Mouse (Mus musculus): ENCODE measurements around the gene Nrd1. TPM values are rescaled to one million over a fixed set of nuclear protein-coding genes. Genes with fewer than 3 reads are reported as not detected.

The Nrd1 gene
- polyA plus RNA-seq, 1 experiment from 2014 or later: 61.3 TPM

DNA sequence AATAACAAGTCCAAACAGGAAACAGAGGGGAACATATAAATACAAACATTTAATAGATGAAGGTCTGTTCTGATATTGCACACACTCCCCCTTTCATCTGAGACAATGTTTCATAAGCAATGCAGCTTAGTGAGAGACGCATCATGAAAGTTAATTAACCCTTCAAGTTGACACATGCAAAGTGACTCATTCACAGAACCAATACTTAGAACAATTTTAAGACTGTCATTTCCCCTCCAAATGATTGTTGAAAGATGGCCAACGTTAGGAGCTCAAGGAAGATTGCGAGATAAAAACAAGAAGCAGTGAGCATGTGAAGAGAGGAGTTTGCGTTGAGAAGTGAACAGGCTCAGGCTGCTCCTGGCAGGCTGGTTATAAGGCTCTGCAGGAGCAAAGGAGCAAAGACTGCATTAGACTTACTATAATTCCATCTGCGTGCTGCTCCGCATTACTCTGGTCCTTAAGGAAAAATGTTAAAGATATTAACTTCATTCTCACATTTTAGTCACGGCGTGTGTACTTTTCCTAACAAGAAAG, 90.9 kb downstream of the Nrd1 start:
- WGBS: 95% methylated on average over 8 of the region's 8 CpGs
- H3K36me3 ChIP-seq (ENCODE audit: control insufficient read depth, insufficient read depth, low read length): no peaks in the 10 kb centered on the region
- ATAC-seq (ENCODE audit: insufficient read depth, low FRiP score, low TSS enrichment) (no peak), DNase-seq (ENCODE audit: low spot score) (no peak)
- H3K27me3 ChIP-seq (ENCODE audit: control insufficient read depth, insufficient read depth, low read length): no peaks in the 10 kb centered on the region
- H3K4me3 ChIP-seq (ENCODE audit: low read depth, low read length): no peak overlapping the region
- no peak overlapping the region for H3K27ac ChIP-seq (ENCODE audit: low read depth, low read length)
- no peak overlapping the region for H3K9ac ChIP-seq (ENCODE audit: low read length)
- H3K9me3 ChIP-seq (ENCODE audit: control insufficient read depth, low read length): no peaks in the 10 kb centered on the region
- no peak overlapping the region for H3K4me2 ChIP-seq (ENCODE audit: low read depth)
- H3K4me1 ChIP-seq (ENCODE audit: control insufficient read depth, insufficient read depth, low read length): no peaks in the 10 kb centered on the region

DNA sequence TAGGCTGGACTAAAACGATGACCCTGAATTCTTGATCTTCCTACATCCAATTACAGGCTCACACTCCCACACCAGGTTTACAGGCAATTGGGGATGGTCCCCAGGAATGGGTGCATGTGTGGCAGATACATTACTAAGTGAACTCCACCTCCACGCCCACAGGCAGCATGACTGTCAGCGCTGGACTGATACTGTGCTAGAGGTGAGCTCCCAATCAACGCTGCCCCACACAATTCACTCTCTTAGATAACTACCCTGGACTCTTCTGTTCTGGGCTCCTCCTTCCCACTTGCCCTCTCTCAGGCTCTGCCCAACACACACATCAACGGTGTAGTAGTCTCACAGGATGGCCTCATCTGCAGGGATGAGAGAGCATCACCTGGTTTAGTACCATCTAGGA, 91.9 kb downstream of the Nrd1 start:
- Histone ChIP-seq H3K27ac (ENCODE audit: low read depth, low read length) (no peak overlapping the region), H3K4me3 (ENCODE audit: low read depth, low read length) (no peak overlapping the region), H3K9me3 (ENCODE audit: control insufficient read depth, low read length) (no peaks in the 10 kb centered on the region), H3K9ac (ENCODE audit: low read length) (no peak overlapping the region), H3K36me3 (ENCODE audit: control insufficient read depth, insufficient read depth, low read length) (no peaks in the 10 kb centered on the region), H3K27me3 (ENCODE audit: control insufficient read depth, insufficient read depth, low read length) (no peaks in the 10 kb centered on the region), H3K4me2 (ENCODE audit: low read depth) (no peak overlapping the region), H3K4me1 (ENCODE audit: control insufficient read depth, insufficient read depth, low read length) (no peaks in the 10 kb centered on the region)
- DNase-seq (ENCODE audit: low spot score) (no peak), ATAC-seq (ENCODE audit: insufficient read depth, low FRiP score, low TSS enrichment) (no peak)
- 94% methylated on average over 5 of the region's 5 CpGs for WGBS

DNA sequence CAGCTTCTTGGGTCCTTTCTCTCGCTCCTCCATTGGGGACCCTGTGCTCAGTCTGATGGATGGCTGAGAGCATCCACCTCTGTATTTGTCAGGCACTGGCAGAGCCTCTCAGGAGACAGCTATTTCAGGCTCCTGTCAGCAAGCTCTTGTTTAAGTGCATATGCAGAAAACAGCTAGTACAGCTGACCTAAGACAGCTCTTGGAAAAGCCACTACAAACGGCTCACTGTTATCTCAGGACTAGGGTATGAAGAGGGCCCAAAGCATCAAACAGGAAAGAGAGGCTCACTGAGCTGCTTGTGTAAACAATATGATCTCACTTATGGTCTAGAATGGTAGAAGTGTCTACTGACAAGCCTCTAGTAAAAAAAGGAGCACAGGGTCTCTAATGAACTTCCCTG, 93.8 kb downstream of the Nrd1 start:
- H3K4me2 ChIP-seq (ENCODE audit: low read depth): no peak overlapping the region

DNA sequence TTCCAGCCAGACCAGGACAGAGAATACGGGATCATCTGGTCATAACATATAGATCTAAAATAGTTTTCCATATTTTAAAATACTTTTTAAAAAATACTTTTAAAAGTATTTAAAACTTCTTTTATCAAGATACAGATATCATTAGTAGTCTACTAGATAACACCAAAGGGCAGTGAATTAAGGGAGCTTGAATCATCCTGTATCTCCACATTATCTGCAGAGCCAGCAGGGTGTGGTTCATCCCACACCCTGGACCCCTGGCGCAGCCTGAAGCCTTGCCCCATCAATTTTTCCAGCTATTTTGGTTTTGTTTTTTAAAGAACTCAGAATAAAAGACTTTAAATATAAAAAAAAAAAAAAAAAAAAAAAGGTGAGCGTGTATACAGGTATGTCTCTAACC, 98.4 kb downstream of the Nrd1 start:
- Histone ChIP-seq H3K4me2 (ENCODE audit: low read depth) (no peak overlapping the region), H3K4me3 (ENCODE audit: low read depth, low read length) (no peak overlapping the region), H3K27me3 (ENCODE audit: control insufficient read depth, insufficient read depth, low read length) (no peaks in the 10 kb centered on the region), H3K27ac (ENCODE audit: low read depth, low read length) (no peak overlapping the region), H3K4me1 (ENCODE audit: control insufficient read depth, insufficient read depth, low read length) (no peaks in the 10 kb centered on the region), H3K9ac (ENCODE audit: low read length) (no peak overlapping the region), H3K36me3 (ENCODE audit: control insufficient read depth, insufficient read depth, low read length) (no peaks in the 10 kb centered on the region), H3K9me3 (ENCODE audit: control insufficient read depth, low read length) (no peaks in the 10 kb centered on the region)
- ATAC-seq (ENCODE audit: insufficient read depth, low FRiP score, low TSS enrichment): no peak
- WGBS: 89% methylated on average over 3 of the region's 3 CpGs
- no peak for DNase-seq (ENCODE audit: low spot score)

More for the DNA sequence above, 93.8 kb downstream of the Nrd1 start:
- Histone ChIP-seq H3K27me3 (ENCODE audit: control insufficient read depth, insufficient read depth, low read length) (no peaks in the 10 kb centered on the region), H3K4me3 (ENCODE audit: low read depth, low read length) (no peak overlapping the region), H3K36me3 (ENCODE audit: control insufficient read depth, insufficient read depth, low read length) (no peaks in the 10 kb centered on the region), H3K27ac (ENCODE audit: low read depth, low read length) (no peak overlapping the region), H3K4me1 (ENCODE audit: control insufficient read depth, insufficient read depth, low read length) (no peaks in the 10 kb centered on the region), H3K9me3 (ENCODE audit: control insufficient read depth, low read length) (no peaks in the 10 kb centered on the region), H3K9ac (ENCODE audit: low read length) (no peak overlapping the region)
- 65% methylated on average over 2 of the region's 2 CpGs for WGBS
- ATAC-seq (ENCODE audit: insufficient read depth, low FRiP score, low TSS enrichment) (no peak), DNase-seq (ENCODE audit: low spot score) (no peak)

DNA sequence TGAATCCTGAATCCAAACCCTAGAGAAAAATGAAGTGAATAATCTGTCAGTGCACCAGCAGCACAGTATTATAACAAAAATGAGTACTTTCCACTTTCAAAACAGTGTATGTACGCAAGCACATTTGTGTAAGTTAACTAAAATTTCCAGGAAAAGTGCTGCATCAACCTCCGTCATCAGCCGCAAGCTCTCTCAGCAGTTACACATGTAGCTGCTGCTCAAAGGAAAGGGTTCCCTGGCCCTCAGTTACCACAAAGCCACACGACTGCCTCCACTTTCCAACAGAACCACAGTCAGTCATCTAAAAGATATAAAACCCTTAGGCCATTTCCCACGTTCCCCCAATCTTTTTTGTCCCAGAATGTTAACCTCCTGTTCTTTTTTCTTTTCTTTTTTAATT, 102.1 kb downstream of the Nrd1 start:
- 88% methylated on average over 5 of the region's 5 CpGs for WGBS
- no peak for ATAC-seq (ENCODE audit: insufficient read depth, low FRiP score, low TSS enrichment)
- Histone ChIP-seq H3K4me2 (ENCODE audit: low read depth) (no peak overlapping the region), H3K36me3 (ENCODE audit: control insufficient read depth, insufficient read depth, low read length) (no peaks in the 10 kb centered on the region), H3K27me3 (ENCODE audit: control insufficient read depth, insufficient read depth, low read length) (no peaks in the 10 kb centered on the region), H3K27ac (ENCODE audit: low read depth, low read length) (no peak overlapping the region), H3K4me1 (ENCODE audit: control insufficient read depth, insufficient read depth, low read length) (no peaks in the 10 kb centered on the region), H3K9me3 (ENCODE audit: control insufficient read depth, low read length) (no peaks in the 10 kb centered on the region), H3K4me3 (ENCODE audit: low read depth, low read length) (no peak overlapping the region), H3K9ac (ENCODE audit: low read length) (no peak overlapping the region)
- DNase-seq (ENCODE audit: low spot score): no peak

DNA sequence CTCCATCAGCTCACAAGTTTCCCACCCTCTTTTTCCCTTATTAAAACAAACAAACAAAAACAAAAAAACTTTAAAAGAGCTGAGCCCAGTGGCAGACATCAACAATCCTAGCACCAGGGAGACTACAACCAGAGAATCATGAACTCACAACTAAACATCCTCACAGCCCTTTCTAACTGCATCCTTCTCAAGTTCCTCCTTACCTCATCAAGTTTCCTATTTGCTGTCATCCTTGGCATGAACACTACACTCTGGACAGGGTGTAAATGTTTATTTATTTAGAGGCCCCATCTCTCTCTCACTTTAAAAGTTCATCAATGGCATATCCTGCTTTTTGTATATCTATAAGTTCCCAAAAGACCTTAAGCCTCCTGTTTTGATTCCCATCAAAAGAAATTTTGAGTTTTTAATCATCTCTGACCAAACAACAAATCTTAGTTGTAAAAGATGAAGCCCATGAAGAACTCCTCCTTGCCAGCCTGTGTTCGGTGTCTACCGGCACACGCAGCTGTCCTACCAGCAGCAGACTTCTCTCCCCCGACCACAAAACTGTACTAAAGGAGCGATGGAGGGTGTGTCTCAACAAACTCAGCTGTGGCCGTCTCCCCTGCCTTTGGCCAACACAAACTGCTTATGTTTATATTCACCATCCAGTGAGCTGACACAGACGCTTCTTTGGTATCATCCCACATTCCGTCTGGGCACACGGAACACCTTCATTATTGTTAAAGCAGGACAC, 102.9 kb downstream of the Nrd1 start:
- H3K4me2 ChIP-seq (ENCODE audit: low read depth): no peak overlapping the region
- WGBS: 80% methylated on average over 9 of the region's 9 CpGs
- no peaks in the 10 kb centered on the region for H3K27me3 ChIP-seq (ENCODE audit: control insufficient read depth, insufficient read depth, low read length)
- H3K4me1 ChIP-seq (ENCODE audit: control insufficient read depth, insufficient read depth, low read length): no peaks in the 10 kb centered on the region
- ATAC-seq (ENCODE audit: insufficient read depth, low FRiP score, low TSS enrichment): no peak
- H3K4me3 ChIP-seq (ENCODE audit: low read depth, low read length): no peak overlapping the region
- H3K36me3 ChIP-seq (ENCODE audit: control insufficient read depth, insufficient read depth, low read length): no peaks in the 10 kb centered on the region
- H3K27ac ChIP-seq (ENCODE audit: low read depth, low read length): no peak overlapping the region
- no peak for DNase-seq (ENCODE audit: low spot score)
- no peaks in the 10 kb centered on the region for H3K9me3 ChIP-seq (ENCODE audit: control insufficient read depth, low read length)
- no peak overlapping the region for H3K9ac ChIP-seq (ENCODE audit: low read length)

DNA sequence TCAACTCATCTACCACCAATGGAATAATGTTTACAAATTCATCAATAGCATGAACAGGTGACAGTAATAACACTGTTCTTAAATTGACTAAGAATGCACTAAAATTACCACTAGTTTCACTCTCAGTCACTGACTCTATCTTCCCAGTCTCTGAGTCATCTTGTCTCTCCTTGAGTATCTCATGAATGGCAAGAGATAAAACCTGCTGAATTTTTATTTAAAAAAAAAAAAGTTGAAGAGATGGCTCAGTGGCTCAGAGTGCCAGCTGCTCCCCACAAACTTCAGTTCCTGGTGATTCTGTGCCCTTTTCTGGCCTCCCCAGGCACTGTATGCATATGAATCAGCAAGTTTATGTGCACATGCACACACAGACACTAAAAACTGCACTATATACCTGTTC, 104.8 kb downstream of the Nrd1 start:
- DNase-seq (ENCODE audit: low spot score) (no peak), ATAC-seq (ENCODE audit: insufficient read depth, low FRiP score, low TSS enrichment) (no peak)
- Histone ChIP-seq H3K9me3 (ENCODE audit: control insufficient read depth, low read length) (no peaks in the 10 kb centered on the region), H3K4me1 (ENCODE audit: control insufficient read depth, insufficient read depth, low read length) (no peaks in the 10 kb centered on the region), H3K9ac (ENCODE audit: low read length) (no peak overlapping the region), H3K36me3 (ENCODE audit: control insufficient read depth, insufficient read depth, low read length) (no peaks in the 10 kb centered on the region), H3K4me2 (ENCODE audit: low read depth) (no peak overlapping the region), H3K27me3 (ENCODE audit: control insufficient read depth, insufficient read depth, low read length) (no peaks in the 10 kb centered on the region), H3K27ac (ENCODE audit: low read depth, low read length) (no peak overlapping the region), H3K4me3 (ENCODE audit: low read depth, low read length) (no peak overlapping the region)

DNA sequence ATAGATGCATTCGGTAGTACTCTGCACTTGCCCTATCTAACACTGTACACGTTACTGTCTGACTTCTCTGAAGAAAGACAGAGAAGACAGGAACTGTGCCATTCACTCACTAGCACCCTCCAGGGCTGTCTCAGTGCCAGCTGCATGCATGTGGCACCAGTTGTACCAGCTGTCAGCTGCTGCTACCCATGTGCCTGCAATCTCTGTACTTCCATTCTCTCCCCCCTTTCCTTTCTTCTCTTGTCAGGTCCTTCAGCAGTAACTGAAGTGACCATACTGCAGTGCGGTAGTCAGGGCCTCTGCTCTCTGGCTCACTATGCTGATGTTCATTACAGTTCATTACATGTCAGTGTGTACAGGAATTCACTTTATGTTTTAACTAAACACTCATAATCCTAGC, 105.6 kb downstream of the Nrd1 start:
- Histone ChIP-seq H3K9me3 (ENCODE audit: control insufficient read depth, low read length) (no peaks in the 10 kb centered on the region), H3K27me3 (ENCODE audit: control insufficient read depth, insufficient read depth, low read length) (no peaks in the 10 kb centered on the region), H3K36me3 (ENCODE audit: control insufficient read depth, insufficient read depth, low read length) (no peaks in the 10 kb centered on the region), H3K9ac (ENCODE audit: low read length) (no peak overlapping the region), H3K4me3 (ENCODE audit: low read depth, low read length) (no peak overlapping the region), H3K4me1 (ENCODE audit: control insufficient read depth, insufficient read depth, low read length) (no peaks in the 10 kb centered on the region), H3K4me2 (ENCODE audit: low read depth) (no peak overlapping the region), H3K27ac (ENCODE audit: low read depth, low read length) (no peak overlapping the region)
- WGBS: 82% methylated on average over 3 of the region's 3 CpGs
- ATAC-seq (ENCODE audit: insufficient read depth, low FRiP score, low TSS enrichment) (no peak), DNase-seq (ENCODE audit: low spot score) (no peak)

DNA sequence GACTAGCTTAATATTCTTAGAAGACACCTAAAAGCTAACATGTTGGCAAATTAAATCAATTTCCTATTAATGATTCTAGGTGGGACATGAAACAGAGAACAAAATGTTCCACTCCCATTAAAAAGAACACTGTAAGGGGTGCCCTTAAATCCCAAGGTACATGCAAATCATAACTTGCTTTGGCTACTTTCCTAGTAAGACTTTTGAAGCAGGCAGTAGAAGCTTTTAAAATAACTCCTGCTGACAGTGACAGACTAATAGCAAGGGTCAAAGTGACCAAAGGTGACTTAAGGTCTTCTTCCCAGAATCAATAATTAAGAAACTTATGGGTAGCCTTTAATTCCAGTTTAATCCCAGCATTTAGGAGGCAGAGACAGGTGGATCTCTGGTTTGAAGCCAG, 106.1 kb downstream of the Nrd1 start:
- no peak overlapping the region for H3K4me2 ChIP-seq (ENCODE audit: low read depth)
- H3K36me3 ChIP-seq (ENCODE audit: control insufficient read depth, insufficient read depth, low read length): no peaks in the 10 kb centered on the region
- H3K4me1 ChIP-seq (ENCODE audit: control insufficient read depth, insufficient read depth, low read length): no peaks in the 10 kb centered on the region
- no peaks in the 10 kb centered on the region for H3K27me3 ChIP-seq (ENCODE audit: control insufficient read depth, insufficient read depth, low read length)
- H3K9ac ChIP-seq (ENCODE audit: low read length): no peak overlapping the region
- ATAC-seq (ENCODE audit: insufficient read depth, low FRiP score, low TSS enrichment): no peak
- no peak overlapping the region for H3K27ac ChIP-seq (ENCODE audit: low read depth, low read length)
- no peak overlapping the region for H3K4me3 ChIP-seq (ENCODE audit: low read depth, low read length)
- no peaks in the 10 kb centered on the region for H3K9me3 ChIP-seq (ENCODE audit: control insufficient read depth, low read length)
- DNase-seq (ENCODE audit: low spot score): no peak
